Mouse (Mus musculus) midbrain, embryonic 12.5 days (tissue): ENCODE measurements around the gene Scai. TPM values are rescaled to one million over a fixed set of nuclear protein-coding genes. Genes with fewer than 3 reads are reported as not detected.

Experiments used
- ATAC-seq: fragments of 200-750 bp; cut with Nextera tagmentation; 2 replicates; pipeline ENCODE4 v1.8.0; 2017; ENCODE audit warnings: low read depth, moderate TSS enrichment, moderate library complexity; ENCODE audit not compliant: low FRiP score
- H3K27ac ChIP-seq: fragments of 300-500 bp; sonication (generic); replicated peaks from 2 replicates; pipeline ENCODE4 v1.5.1; 2016; ENCODE audit warnings: mild to moderate bottlenecking
- H3K27me3 ChIP-seq: fragments of 300-500 bp; sonication (generic); 2 replicates; pipeline ENCODE4 v1.6.1; 2016; ENCODE audit warnings: mild to moderate bottlenecking
- H3K36me3 ChIP-seq: fragments of 300-500 bp; sonication (generic); 2 replicates; pipeline ENCODE4 v1.6.1; 2016
- H3K4me1 ChIP-seq: fragments of 300-500 bp; sonication (generic); 2 replicates; pipeline ENCODE4 v1.6.1; 2016
- H3K4me2 ChIP-seq: fragments of 300-500 bp; sonication (generic); replicated peaks from 2 replicates; pipeline ENCODE4 v1.6.1; 2016; ENCODE audit warnings: mild to moderate bottlenecking, moderate library complexity
- H3K4me3 ChIP-seq: fragments of 300-500 bp; sonication (generic); 2 replicates; pipeline ENCODE4 v1.5.1; 2016; ENCODE audit warnings: mild to moderate bottlenecking
- H3K9ac ChIP-seq: fragments of 300-500 bp; sonication (generic); replicated peaks from 2 replicates; pipeline ENCODE4 v1.6.1; 2016; ENCODE audit warnings: mild to moderate bottlenecking, moderate library complexity
- H3K9me3 ChIP-seq: fragments of 300-500 bp; sonication (generic); 2 replicates; pipeline ENCODE4 v1.6.1; 2016; ENCODE audit warnings: mild to moderate bottlenecking
- WGBS: fragments of 180-500 bp; shearing (Covaris S2); methylation state at CpG from one replicate; pipeline ENCODE4 v1.1.7; 2016; 5-methylcytosine and 5-hydroxymethylcytosine counted together
- polyA plus RNA-seq: library from polyadenylated mRNA; unstranded; fragments of >200 nt; fragmentation: Nextera tagmentation; extraction: Ambion mirVana; gene quantifications from 2 replicates; pipeline ENCODE4 v1.2.1, GENCODE M21; 2016

Gene Scai
- polyA plus RNA-seq, 1 experiment from 2014 or later: 17.8 TPM

GRCm38 (mm10) chr2:39048515-39048914 lies 142.0 kb downstream of the Scai start:
- Histone ChIP-seq H3K4me3 (no peak overlapping the region), H3K4me1 (no peaks in the 10 kb centered on the region), H3K27me3 (no peaks in the 10 kb centered on the region), H3K4me2 (no peak overlapping the region), H3K9me3 (no peaks in the 10 kb centered on the region), H3K9ac (no peak overlapping the region), H3K36me3 (peaks cover 87% of the 10 kb centered on the region), H3K27ac (no peak overlapping the region)
- WGBS: 98% methylated on average over 1 of the region's 1 CpGs
- no peak for ATAC-seq

DNA sequence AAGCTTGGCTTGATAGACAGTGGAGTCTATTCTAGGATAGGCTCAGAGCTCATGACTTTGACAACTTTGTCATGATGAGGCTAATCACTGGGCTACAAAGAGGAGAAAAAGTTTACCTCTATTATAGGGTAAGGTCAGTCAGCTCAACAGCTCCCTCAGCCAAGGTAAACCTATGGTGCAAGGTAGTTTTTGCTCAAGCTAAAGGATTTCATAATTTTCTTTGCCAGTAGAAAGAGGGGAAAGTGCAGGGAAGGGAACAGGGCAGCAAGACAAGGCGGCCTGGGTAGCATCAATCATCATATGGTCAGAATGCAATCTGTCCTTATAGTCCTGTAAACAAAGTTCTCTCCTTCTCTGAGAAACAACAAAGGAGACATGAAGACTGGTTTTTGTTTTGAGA lies 150.3 kb downstream of the Scai start:
- peaks cover 80% of the 10 kb centered on the region for H3K36me3 ChIP-seq

DNA sequence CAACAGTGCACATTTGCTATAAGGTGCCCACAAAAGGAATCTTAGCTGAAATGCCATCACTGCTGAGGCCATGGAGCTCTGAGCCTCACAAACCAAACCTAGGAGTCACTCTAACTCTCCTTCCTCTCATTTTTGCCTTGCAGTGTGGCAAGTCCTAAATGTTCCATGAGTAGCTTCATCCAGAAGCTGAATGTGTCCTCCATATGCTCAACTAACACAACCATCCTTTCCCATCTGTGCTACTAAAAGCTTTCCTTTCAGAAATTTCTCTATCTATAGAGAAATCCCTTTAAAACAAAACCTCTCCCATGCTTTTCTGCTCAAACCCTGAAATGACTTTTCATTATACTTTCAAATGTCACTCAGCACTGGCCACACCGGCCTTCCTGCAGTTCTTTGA lies 158.9 kb downstream of the Scai start:
- H3K36me3 ChIP-seq: peaks cover 78% of the 10 kb centered on the region
- H3K4me2 ChIP-seq: no peak overlapping the region
- H3K4me1 ChIP-seq: no peaks in the 10 kb centered on the region
- H3K9ac ChIP-seq: no peak overlapping the region
- no peaks in the 10 kb centered on the region for H3K27me3 ChIP-seq
- no peaks in the 10 kb centered on the region for H3K9me3 ChIP-seq
- ATAC-seq: no peak
- WGBS: 88% methylated on average over 1 of the region's 1 CpGs
- H3K4me3 ChIP-seq: no peak overlapping the region
- H3K27ac ChIP-seq: no peak overlapping the region

More for the DNA sequence above, 150.3 kb downstream of the Scai start:
- H3K9me3 ChIP-seq: no peaks in the 10 kb centered on the region
- no peak overlapping the region for H3K4me2 ChIP-seq
- no peak overlapping the region for H3K4me3 ChIP-seq
- ATAC-seq: no peak
- no peak overlapping the region for H3K9ac ChIP-seq
- 97% methylated on average over 1 of the region's 1 CpGs for WGBS
- no peaks in the 10 kb centered on the region for H3K27me3 ChIP-seq
- H3K4me1 ChIP-seq: no peaks in the 10 kb centered on the region
- no peak overlapping the region for H3K27ac ChIP-seq

DNA sequence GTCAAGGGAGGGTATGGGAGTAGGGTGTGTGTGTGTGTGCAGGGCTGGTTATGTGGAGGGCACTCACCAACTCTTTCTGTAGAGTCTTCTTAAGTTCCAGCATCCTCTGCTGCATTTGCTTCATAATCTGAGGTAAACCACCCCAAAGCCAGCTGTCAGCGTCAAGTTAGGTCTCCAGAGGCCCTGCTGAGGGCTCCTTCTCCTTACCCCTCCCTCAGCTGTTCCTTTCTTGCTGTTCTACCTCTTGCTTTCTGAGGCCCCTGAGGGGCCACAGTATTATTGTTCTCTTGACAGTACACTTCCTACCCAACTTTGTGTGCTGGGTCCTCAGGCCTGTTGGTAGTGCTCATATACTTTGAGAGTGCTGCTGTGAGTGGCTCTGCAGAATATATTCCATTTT lies 170.5 kb downstream of the Scai start:
- no peak overlapping the region for H3K9ac ChIP-seq
- no peak overlapping the region for H3K4me2 ChIP-seq
- H3K4me1 ChIP-seq: no peaks in the 10 kb centered on the region
- peaks cover 88% of the 10 kb centered on the region for H3K36me3 ChIP-seq
- 88% methylated on average over 1 of the region's 1 CpGs for WGBS
- no peak overlapping the region for H3K4me3 ChIP-seq
- H3K9me3 ChIP-seq: no peaks in the 10 kb centered on the region
- no peaks in the 10 kb centered on the region for H3K27me3 ChIP-seq
- ATAC-seq: no peak
- H3K27ac ChIP-seq: no peak overlapping the region

GRCm38 (mm10) chr2:39016581-39016980 lies 174.0 kb downstream of the Scai start:
- Histone ChIP-seq H3K4me3 (no peak overlapping the region), H3K27ac (no peak overlapping the region), H3K27me3 (no peaks in the 10 kb centered on the region), H3K4me2 (no peak overlapping the region), H3K9me3 (no peaks in the 10 kb centered on the region), H3K36me3 (peaks cover 89% of the 10 kb centered on the region), H3K9ac (no peak overlapping the region), H3K4me1 (peaks cover 4% of the 10 kb centered on the region; the same call in 1 of the 2 replicates)
- ATAC-seq: no peak
- WGBS: 80% methylated on average over 3 of the region's 3 CpGs

Other genes starting within 250 kb of the Scai start
- gene Wdr38, start 193.3 kb downstream of the Scai start, polyA plus RNA-seq: 1.7 and 1.9 TPM in 2 replicates
- gene Arpc5l, start 185.4 kb downstream of the Scai start, polyA plus RNA-seq: 124 and 134 TPM in 2 replicates
- 938 and 967 TPM in 2 replicates for gene Rpl35, start 185.1 kb downstream of the Scai start, polyA plus RNA-seq
- 38.6 and 39.4 TPM in 2 replicates for gene Golga1, start 125.2 kb downstream of the Scai start, polyA plus RNA-seq
- 82.9 and 84.5 TPM in 2 replicates for gene Ppp6c, start 35.7 kb upstream of the Scai start, polyA plus RNA-seq